Mouse (Mus musculus): ENCODE data around the gene Med9. TPM values are rescaled to one million over a fixed set of nuclear protein-coding genes. Genes with fewer than 3 reads are reported as not detected.

The Med9 gene
- polyA plus RNA-seq, 1 experiment from 2014 or later, result 41.0 TPM

DNA sequence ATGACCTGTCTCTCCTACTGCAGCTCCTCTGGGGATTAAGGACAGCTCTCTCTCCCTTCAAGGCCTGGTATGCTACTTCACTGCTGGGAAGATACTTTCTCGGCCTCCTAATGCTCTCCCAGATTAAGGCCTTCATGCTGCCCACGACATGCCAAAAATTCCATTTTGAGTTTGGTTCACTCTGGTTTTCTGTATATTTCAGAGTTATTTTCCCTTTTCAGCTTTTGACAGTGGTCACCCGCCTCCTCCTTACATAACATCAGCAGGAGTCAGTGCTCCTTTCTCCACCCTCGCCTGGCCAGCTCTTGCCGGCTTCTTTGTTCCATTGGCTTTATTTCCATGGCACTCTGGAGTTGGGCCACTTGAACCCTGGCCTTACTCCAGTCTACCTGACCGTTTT lies 56.7 kb downstream of the Med9 start:
- Histone ChIP-seq H3K27me3 (replicated peaks) (no peaks in the 10 kb centered on the region), H3K27ac (replicated peaks) (no peak overlapping the region), H3K9me3 (replicated peaks) (no peaks in the 10 kb centered on the region), H3K36me3 (no peaks in the 10 kb centered on the region), H3K4me1 (0 out of 2 replicates have a peak, but pooled peaks cover 7% of the 10 kb centered on the region), H3K4me2 (no peak overlapping the region), H3K4me3 (replicated peaks) (no peak overlapping the region), H3K9ac (replicated peaks) (no peak overlapping the region)
- no peak for ATAC-seq (ENCODE audit: low FRiP score)
- WGBS, result 72% methylated on average over 6 of the region's 6 CpGs

DNA sequence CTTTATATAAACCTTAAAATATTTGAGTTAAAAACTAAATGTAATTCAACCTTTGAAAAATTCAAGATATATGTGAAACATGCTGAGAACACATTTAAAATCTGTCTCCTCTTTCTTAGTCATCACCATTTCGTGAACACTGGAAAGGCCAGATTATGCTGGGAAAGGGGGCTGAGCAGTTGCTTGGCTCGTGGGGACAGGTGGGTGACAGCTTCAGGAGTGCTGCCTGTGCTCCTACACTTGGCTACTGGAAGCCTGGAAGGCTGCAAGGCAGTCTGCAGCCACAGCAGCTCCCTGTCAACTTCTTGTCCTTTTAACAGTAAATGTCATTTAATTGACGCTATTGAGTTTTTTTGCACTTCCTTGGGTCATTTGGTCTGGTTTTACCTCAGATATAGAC lies 57.9 kb downstream of the Med9 start:
- Histone ChIP-seq H3K4me1 (0 out of 2 replicates have a peak, but pooled peaks cover 8% of the 10 kb centered on the region), H3K27ac (replicated peaks) (no peak overlapping the region), H3K27me3 (replicated peaks) (no peaks in the 10 kb centered on the region), H3K36me3 (no peaks in the 10 kb centered on the region), H3K9ac (replicated peaks) (no peak overlapping the region), H3K4me2 (no peak overlapping the region), H3K9me3 (replicated peaks) (no peaks in the 10 kb centered on the region), H3K4me3 (replicated peaks) (no peak overlapping the region)
- ATAC-seq (ENCODE audit: low FRiP score), result no peak
- 85% methylated on average over 3 of the region's 3 CpGs for WGBS

DNA sequence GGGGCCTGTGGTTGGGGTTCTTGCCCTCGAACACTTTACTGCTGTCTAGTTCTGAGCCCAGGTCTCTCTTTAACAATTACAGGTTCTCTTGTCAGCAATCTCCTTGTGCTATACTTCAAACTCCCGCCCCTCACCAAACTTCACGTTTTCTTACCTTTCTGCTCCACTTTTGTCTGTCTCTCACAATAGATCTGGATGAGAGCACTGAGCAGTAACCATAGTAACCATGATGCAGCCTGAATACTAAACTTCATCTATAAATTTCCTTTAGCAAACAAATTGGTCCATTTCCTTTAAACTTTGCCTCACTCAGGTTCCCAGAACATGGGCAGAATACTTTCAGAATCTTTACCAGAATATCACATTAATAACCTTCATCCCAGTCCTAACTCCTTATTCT lies 61.4 kb downstream of the Med9 start:
- no peaks in the 10 kb centered on the region for H3K9me3 ChIP-seq (replicated peaks)
- ATAC-seq (ENCODE audit: low FRiP score), result peak; percentile 35; the same call in 1 of the 2 replicates
- no peak overlapping the region for H3K4me3 ChIP-seq (replicated peaks)
- H3K4me2 ChIP-seq, result no peak overlapping the region
- no peaks in the 10 kb centered on the region for H3K27me3 ChIP-seq (replicated peaks)
- no peak overlapping the region for H3K9ac ChIP-seq (replicated peaks)
- WGBS, result 40% methylated on average over 3 of the region's 3 CpGs
- H3K36me3 ChIP-seq, result no peaks in the 10 kb centered on the region
- peak overlapping the region; percentile 23; the same call in 1 of the 2 replicates for H3K27ac ChIP-seq (replicated peaks)
- H3K4me1 ChIP-seq, result 0 out of 2 replicates have a peak, but pooled peaks cover 8% of the 10 kb centered on the region

DNA sequence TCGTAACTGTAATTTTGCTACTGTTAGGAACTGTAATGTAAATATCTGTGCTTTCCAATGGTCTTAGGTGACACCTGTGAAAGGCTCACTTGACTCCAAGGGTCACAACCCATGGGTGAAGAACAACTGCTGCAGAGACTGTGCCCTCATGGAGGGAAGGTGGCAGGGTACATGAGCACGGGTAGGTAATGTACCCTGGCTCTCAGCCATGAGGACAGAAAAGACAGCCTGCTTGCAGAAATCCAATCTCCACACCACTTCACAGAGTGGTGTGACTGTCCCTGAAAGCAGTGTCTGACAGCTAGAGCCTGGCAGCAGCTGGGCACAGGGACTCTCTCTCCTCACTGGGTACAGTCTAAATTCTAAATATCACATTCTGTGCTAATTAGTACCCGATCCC lies 63.5 kb downstream of the Med9 start:
- Histone ChIP-seq H3K9ac (replicated peaks) (no peak overlapping the region), H3K27ac (replicated peaks) (no peak overlapping the region), H3K9me3 (replicated peaks) (no peaks in the 10 kb centered on the region), H3K4me2 (no peak overlapping the region), H3K4me1 (0 out of 2 replicates have a peak, but pooled peaks cover 8% of the 10 kb centered on the region), H3K27me3 (replicated peaks) (no peaks in the 10 kb centered on the region), H3K36me3 (no peaks in the 10 kb centered on the region), H3K4me3 (replicated peaks) (no peak overlapping the region)
- ATAC-seq (ENCODE audit: low FRiP score), result no peak
- WGBS, result 88% methylated on average over 3 of the region's 3 CpGs

Other genes with a start within 250 kb of the Med9 start
- gene Pld6, start 160.6 kb upstream of the Med9 start, polyA plus RNA-seq (2015; fragmentation: Nextera tagmentation; extraction: Ambion mirVana), result 17.2 and 19.6 TPM in 2 replicates
- gene Flcn, start 138.2 kb upstream of the Med9 start, polyA plus RNA-seq (2015; fragmentation: Nextera tagmentation; extraction: Ambion mirVana), result 41.8 TPM in 2 replicates
- 71.6 and 84.2 TPM in 2 replicates for gene Nt5m, start 108.8 kb upstream of the Med9 start, polyA plus RNA-seq (2015; fragmentation: Nextera tagmentation; extraction: Ambion mirVana)
- 194 and 195 TPM in 2 replicates for gene Cops3, start 108.4 kb upstream of the Med9 start, polyA plus RNA-seq (2015; fragmentation: Nextera tagmentation; extraction: Ambion mirVana)
- 1.2 and 2.2 TPM in 2 replicates for gene Rasd1, start 16.7 kb downstream of the Med9 start, polyA plus RNA-seq (2015; fragmentation: Nextera tagmentation; extraction: Ambion mirVana)
- gene Pemt, start 98.3 kb downstream of the Med9 start, polyA plus RNA-seq (2015; fragmentation: Nextera tagmentation; extraction: Ambion mirVana), result 8.5 and 9.0 TPM in 2 replicates
- 26.5 and 27.4 TPM in 2 replicates for gene Rai1, start 156.8 kb downstream of the Med9 start, polyA plus RNA-seq (2015; fragmentation: Nextera tagmentation; extraction: Ambion mirVana)